Comparison of ENCODE assay signal across 16 mouse cellular contexts in genomic region chr1:52465830-52466229, GRCm38 (mm10).
"Had no signal": no experiment of that assay in that cellular context is flagged by ENCODE, and none has a peak within 500 bp of the region (broad histone marks: within the 10 kb centered on the region; RNA-seq: fewer than 3 reads in every experiment).

No protein-coding gene starts in this region.

- H3K4me2 ChIP-seq: limb, embryonic 15.5 days; lung, embryonic 15.5 days; midbrain, embryonic 12.5 days; neural tube, embryonic 13.5 days had no signal

- H3K27me3 ChIP-seq: limb, embryonic 15.5 days; lung, embryonic 15.5 days; megakaryocyte, embryonic 14.5 days; midbrain, embryonic 12.5 days; neural tube, embryonic 13.5 days had no signal

- H3K4me1 ChIP-seq: limb, embryonic 15.5 days; lung, embryonic 15.5 days had no signal

- H3K36me3 ChIP-seq: midbrain, embryonic 12.5 days; neural tube, embryonic 13.5 days had no signal

- H3K9ac ChIP-seq: limb, embryonic 15.5 days; lung, embryonic 15.5 days; midbrain, embryonic 12.5 days; neural tube, embryonic 13.5 days had no signal

- H3K4me3 ChIP-seq: limb, embryonic 15.5 days; lung, embryonic 15.5 days; megakaryocyte, embryonic 14.5 days; midbrain, embryonic 12.5 days; neural tube, embryonic 13.5 days had no signal

- H3K27ac ChIP-seq: hindbrain, postnatal 0 days; limb, embryonic 15.5 days; lung, embryonic 15.5 days; macrophage; midbrain, embryonic 12.5 days; neural tube, embryonic 13.5 days had no signal

- ATAC-seq: hindbrain, postnatal 0 days; midbrain, embryonic 16.5 days had no signal

- H3K9me3 ChIP-seq: limb, embryonic 15.5 days; lung, embryonic 15.5 days; megakaryocyte, embryonic 14.5 days; midbrain, embryonic 12.5 days; neural tube, embryonic 13.5 days had no signal

- DNase-seq: kidney, adult 11 months; kidney, postnatal 25 days; lung, postnatal 14 days; retina, postnatal 1 day; right cerebral cortex, postnatal 4 days; spleen, adult 18-20 months; thymus, adult 18-20 months; thymus, postnatal 14 days had no signal
